Mouse (Mus musculus) naive thymus-derived CD4-positive, alpha-beta T cell, adult 2 months (primary cell): ENCODE results near the gene Slc6a5.

Source experiments
- DNase-seq: peaks from one replicate; pipeline ENCODE4 v3.0.0-alpha.2; 2011; ENCODE audit warnings: low read depth

The Slc6a5 gene

GRCm38 (mm10) chr7:49909850-49910249 lies at the start of gene Slc6a5:
Gene Slc6a5 (plus strand): TSS chr7:49910146.
- no peak for DNase-seq

- no peak for DNase-seq
Measured at GRCm38 (mm10) chr7:49861196-49861595, 48.8 kb upstream of the Slc6a5 start.

- DNase-seq, result no peak
Measured at GRCm38 (mm10) chr7:49863753-49864152, 46.2 kb upstream of the Slc6a5 start.

GRCm38 (mm10) chr7:49869656-49870055 lies 40.3 kb upstream of the Slc6a5 start:
- DNase-seq, result no peak

- no peak for DNase-seq
Measured at GRCm38 (mm10) chr7:49870276-49870675, 39.7 kb upstream of the Slc6a5 start.

- no peak for DNase-seq
Measured at GRCm38 (mm10) chr7:49877307-49877706, 32.6 kb upstream of the Slc6a5 start.

GRCm38 (mm10) chr7:49879051-49879450 lies 30.9 kb upstream of the Slc6a5 start:
- DNase-seq, result no peak

GRCm38 (mm10) chr7:49879998-49880707 lies 29.8 kb upstream of the Slc6a5 start:
- no peak for DNase-seq

GRCm38 (mm10) chr7:49882288-49882687 lies 27.7 kb upstream of the Slc6a5 start:
- DNase-seq, result no peak

GRCm38 (mm10) chr7:49882694-49883389 lies 27.1 kb upstream of the Slc6a5 start:
- DNase-seq, result no peak

- DNase-seq, result no peak
Measured at GRCm38 (mm10) chr7:49887776-49888390, 22.1 kb upstream of the Slc6a5 start.

- DNase-seq, result no peak
Measured at GRCm38 (mm10) chr7:49894786-49895185, 15.2 kb upstream of the Slc6a5 start.

GRCm38 (mm10) chr7:49895296-49895695 lies 14.7 kb upstream of the Slc6a5 start:
- DNase-seq, result no peak

GRCm38 (mm10) chr7:49902003-49902552 lies 7.9 kb upstream of the Slc6a5 start:
- no peak for DNase-seq

GRCm38 (mm10) chr7:49907191-49908171 lies 2.5 kb upstream of the Slc6a5 start:
- no peak for DNase-seq

GRCm38 (mm10) chr7:49908181-49908855 lies 1.6 kb upstream of the Slc6a5 start:
- no peak for DNase-seq

GRCm38 (mm10) chr7:49908990-49909411 lies 945 bp upstream of the Slc6a5 start:
- DNase-seq, result no peak

GRCm38 (mm10) chr7:49910361-49910760 lies 415 bp downstream of the Slc6a5 start:
- DNase-seq, result no peak

- DNase-seq, result no peak
Measured at GRCm38 (mm10) chr7:49911147-49911946, 1.4 kb downstream of the Slc6a5 start.

- DNase-seq, result no peak
Measured at GRCm38 (mm10) chr7:49911947-49912262, 2.0 kb downstream of the Slc6a5 start.
